Mouse (Mus musculus): ENCODE results near the gene Jchain.

DNA sequence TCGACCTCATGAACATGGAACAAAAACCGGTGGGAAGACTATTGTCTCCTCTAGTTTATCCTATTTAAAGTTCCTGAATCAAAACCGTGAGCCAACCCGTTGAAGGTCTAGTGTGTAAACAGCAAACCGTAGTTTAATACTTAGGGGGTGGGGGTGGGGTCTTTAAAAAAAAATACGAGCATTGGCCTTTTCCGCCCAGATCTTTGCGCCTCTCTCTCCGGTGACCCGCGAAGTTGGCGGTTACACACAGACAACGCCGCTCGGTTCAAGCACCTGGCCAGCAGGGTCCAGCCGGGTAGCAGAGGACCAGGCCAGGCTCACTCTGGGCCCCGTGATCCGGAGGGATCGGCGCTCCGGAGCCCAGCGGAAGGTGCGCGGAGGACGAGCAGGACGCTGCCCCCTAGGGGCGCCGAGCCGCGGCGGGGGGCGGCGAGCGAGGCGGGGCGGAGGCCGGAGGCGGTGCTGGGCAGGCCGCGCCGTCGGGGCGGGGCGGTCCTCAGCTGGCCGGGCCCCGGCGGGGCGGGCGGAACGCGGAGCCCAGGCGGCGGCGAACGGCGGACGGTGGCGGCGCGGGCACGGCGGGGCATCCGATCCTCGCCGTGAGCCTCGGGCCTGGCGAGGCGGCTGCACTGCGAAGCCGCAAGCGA is 36.9 kb upstream of the Jchain start, which contains the start of gene Rufy3:
- TF ChIP-seq CTCF (IDR thresholded peaks at IDR 0.05) = peak; percentile 77
- no peak for TF ChIP-seq EP300 (IDR thresholded peaks at IDR 0.05)
